Mouse (Mus musculus) heart, embryonic 11.5 days (tissue): ENCODE results near the gene Spc24. TPM values are rescaled to one million over a fixed set of nuclear protein-coding genes. Genes with fewer than 3 reads are reported as not detected.
A peak's percentile ranks its signal among the peaks of the same experiment; 100 is the strongest.
"Not testable (repeated sequence)": the region's sequence is repeated elsewhere in the genome, so short reads cannot be mapped to it uniquely, and the experiment has no call there.

Source experiments
- ATAC-seq: fragments of 200-750 bp; cut with Nextera tagmentation; replicated peaks from 2 replicates; pipeline ENCODE4 v1.8.0; 2017; ENCODE audit warnings: moderate library complexity; ENCODE audit not compliant: insufficient number of reproducible peaks, low FRiP score, low TSS enrichment
- H3K27ac ChIP-seq: fragments of 300-500 bp; sonication (generic); 2 replicates; pipeline ENCODE4 v1.5.1; 2014; ENCODE audit warnings: mild to moderate bottlenecking, low read depth, low read length
- H3K27me3 ChIP-seq: fragments of 300-500 bp; sonication (generic); 2 replicates; pipeline ENCODE4 v1.6.1; 2014; ENCODE audit warnings: mild to moderate bottlenecking, low read length, mixed read lengths; ENCODE audit not compliant: control insufficient read depth, insufficient read depth
- H3K36me3 ChIP-seq: fragments of 300-500 bp; sonication (generic); 2 replicates; pipeline ENCODE4 v1.6.1; 2014; ENCODE audit warnings: mild to moderate bottlenecking, low read length, moderate library complexity, mixed read lengths; ENCODE audit not compliant: control insufficient read depth, insufficient read depth
- H3K4me1 ChIP-seq: fragments of 300-500 bp; sonication (generic); 2 replicates; pipeline ENCODE4 v1.6.1; 2014; ENCODE audit warnings: low read length; ENCODE audit not compliant: control insufficient read depth, insufficient read depth
- H3K4me2 ChIP-seq: fragments of 300-500 bp; sonication (generic); 2 replicates; pipeline ENCODE4 v1.6.1; 2014; ENCODE audit warnings: mild to moderate bottlenecking, moderate library complexity
- H3K4me3 ChIP-seq: fragments of 300-500 bp; sonication (generic); 2 replicates; pipeline ENCODE4 v1.5.1; 2014; ENCODE audit warnings: low read depth, low read length
- H3K9ac ChIP-seq: fragments of 300-500 bp; sonication (generic); 2 replicates; pipeline ENCODE4 v1.6.1; 2014; ENCODE audit warnings: mild to moderate bottlenecking, low read depth, low read length, moderate library complexity
- H3K9me3 ChIP-seq: fragments of 300-500 bp; sonication (generic); replicated peaks from 2 replicates; pipeline ENCODE4 v1.6.1; 2016; ENCODE audit warnings: low read length; ENCODE audit not compliant: control insufficient read depth
- WGBS: fragments of 180-500 bp; shearing (Covaris S2); extraction: QIAGEN DNeasy Blood & Tissue Kit; methylation state at CpG from one replicate; pipeline ENCODE4 v1.1.7; 2014; ENCODE audit not compliant: insufficient replicate concordance; 5-methylcytosine and 5-hydroxymethylcytosine counted together
- polyA plus RNA-seq: library from polyadenylated mRNA; unstranded; fragments of >200 nt; fragmentation: Nextera tagmentation; extraction: Ambion mirVana; gene quantifications from 2 replicates; pipeline ENCODE4 v1.2.1, GENCODE M21; 2014

Gene Spc24
- polyA plus RNA-seq, 1 experiment from 2014 or later, result 103 TPM

DNA sequence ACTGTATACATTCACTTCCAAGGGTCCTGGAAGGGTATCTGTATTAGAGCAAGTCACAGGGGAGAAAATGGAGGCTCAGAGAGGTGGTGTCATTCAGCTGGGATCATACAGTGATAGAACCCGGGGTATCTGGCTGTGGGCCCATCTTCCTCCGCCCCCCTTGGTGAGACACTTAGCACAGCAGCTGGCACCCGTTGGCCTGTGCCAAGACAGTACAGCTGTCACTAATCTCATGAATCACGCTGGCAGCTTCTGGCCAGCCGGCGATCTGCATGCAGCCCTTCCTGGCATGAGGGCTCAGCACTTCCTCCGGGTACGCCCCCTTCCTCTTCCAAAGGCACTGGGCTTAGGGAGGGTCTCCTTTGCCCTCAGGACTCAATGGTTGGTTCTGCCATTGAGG is 32.5 kb upstream of the Spc24 start:
- Histone ChIP-seq H3K9me3 (no peaks in the 10 kb centered on the region), H3K9ac (no peak overlapping the region), H3K36me3 (peaks cover 30% of the 10 kb centered on the region), H3K27me3 (no peaks in the 10 kb centered on the region), H3K27ac (no peak overlapping the region), H3K4me2 (0 out of 2 replicates have a peak overlapping the region, but pooled peaks have one; percentile 4), H3K4me3 (no peak overlapping the region), H3K4me1 (peaks cover 38% of the 10 kb centered on the region)
- WGBS, result 61% methylated on average over 8 of the region's 8 CpGs
- no peak for ATAC-seq

DNA sequence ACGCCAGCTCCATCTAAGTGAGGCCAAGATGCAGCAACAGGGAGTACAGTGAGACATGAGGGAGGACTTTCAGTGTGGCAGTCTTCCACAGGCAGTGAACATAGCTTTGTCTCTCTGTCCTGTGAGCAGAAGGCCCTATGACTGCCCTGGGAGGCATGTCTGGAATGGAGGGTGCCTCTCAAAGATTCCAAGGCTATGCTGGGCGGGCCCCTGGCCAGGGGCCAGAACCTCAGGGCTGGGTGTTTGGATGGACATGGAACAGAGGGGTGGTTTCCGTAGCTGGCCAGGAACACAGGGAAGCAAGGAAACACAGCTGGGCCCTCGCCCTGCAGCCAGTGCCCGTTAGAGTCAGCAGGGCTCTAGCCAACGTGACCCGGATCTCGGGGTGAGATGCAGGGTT is 31.8 kb upstream of the Spc24 start:
- H3K9me3 ChIP-seq, result no peaks in the 10 kb centered on the region
- no peak overlapping the region; the same call in 1 of the 2 replicates for H3K4me3 ChIP-seq
- peaks cover 30% of the 10 kb centered on the region for H3K36me3 ChIP-seq
- peak; percentile 39; the same call in 1 of the 2 replicates for ATAC-seq
- H3K27ac ChIP-seq, result peak overlapping the region; percentile 4
- 58% methylated on average over 8 of the region's 8 CpGs for WGBS
- 0 out of 2 replicates have a peak overlapping the region, but pooled peaks have one; percentile 34 for H3K9ac ChIP-seq
- H3K4me1 ChIP-seq, result peaks cover 31% of the 10 kb centered on the region
- peak overlapping the region; percentile 29 for H3K4me2 ChIP-seq
- no peaks in the 10 kb centered on the region for H3K27me3 ChIP-seq

GRCm38 (mm10) chr9:21788234-21788633 is 28.1 kb upstream of the Spc24 start:
- Histone ChIP-seq H3K36me3 (peaks cover 19% of the 10 kb centered on the region), H3K27ac (no peak overlapping the region), H3K9ac (no peak overlapping the region)

GRCm38 (mm10) chr9:21787654-21788053 is 27.6 kb upstream of the Spc24 start:
- 78% methylated on average over 5 of the region's 5 CpGs for WGBS
- H3K27me3 ChIP-seq, result no peaks in the 10 kb centered on the region
- peaks cover 18% of the 10 kb centered on the region for H3K36me3 ChIP-seq
- peaks cover 15% of the 10 kb centered on the region for H3K4me1 ChIP-seq
- no peak for ATAC-seq
- H3K4me2 ChIP-seq, result no peak overlapping the region
- H3K9ac ChIP-seq, result no peak overlapping the region
- H3K27ac ChIP-seq, result no peak overlapping the region
- H3K4me3 ChIP-seq, result no peak overlapping the region
- no peaks in the 10 kb centered on the region for H3K9me3 ChIP-seq

More at GRCm38 (mm10) chr9:21788234-21788633, 28.1 kb upstream of the Spc24 start:
- ATAC-seq, result no peak
- H3K4me1 ChIP-seq, result peaks cover 19% of the 10 kb centered on the region
- WGBS, result 79% methylated on average over 9 of the region's 9 CpGs
- H3K4me3 ChIP-seq, result no peak overlapping the region
- no peaks in the 10 kb centered on the region for H3K9me3 ChIP-seq
- no peak overlapping the region for H3K4me2 ChIP-seq
- no peaks in the 10 kb centered on the region for H3K27me3 ChIP-seq

DNA sequence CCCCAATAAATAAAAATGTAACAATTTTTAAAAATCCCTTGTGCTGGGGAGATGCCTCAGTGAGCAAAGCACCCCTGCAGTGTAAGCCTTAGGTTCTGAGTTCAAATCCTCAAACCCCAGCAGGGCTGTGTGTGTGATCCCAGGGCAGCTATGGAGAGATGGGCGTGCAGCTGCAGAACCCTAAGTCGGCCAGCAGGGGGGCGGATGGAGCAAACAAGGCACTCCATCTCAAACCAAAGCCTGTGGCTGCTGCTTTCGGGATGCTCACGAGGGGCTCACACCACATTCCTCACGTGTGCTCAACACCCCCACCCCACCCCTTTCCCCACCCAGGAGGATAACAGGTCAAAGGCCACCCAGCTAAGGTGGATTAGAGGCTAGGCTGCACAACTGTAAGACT is 26.8 kb upstream of the Spc24 start:
- H3K9ac ChIP-seq, result no peak overlapping the region
- H3K36me3 ChIP-seq, result peaks cover 19% of the 10 kb centered on the region
- no peak overlapping the region for H3K4me2 ChIP-seq
- H3K27ac ChIP-seq, result no peak overlapping the region
- H3K27me3 ChIP-seq, result no peaks in the 10 kb centered on the region
- no peak overlapping the region for H3K4me3 ChIP-seq
- 11% methylated on average over 6 of the region's 6 CpGs for WGBS
- H3K4me1 ChIP-seq, result peaks cover 8% of the 10 kb centered on the region
- no peak for ATAC-seq
- no peaks in the 10 kb centered on the region for H3K9me3 ChIP-seq

DNA sequence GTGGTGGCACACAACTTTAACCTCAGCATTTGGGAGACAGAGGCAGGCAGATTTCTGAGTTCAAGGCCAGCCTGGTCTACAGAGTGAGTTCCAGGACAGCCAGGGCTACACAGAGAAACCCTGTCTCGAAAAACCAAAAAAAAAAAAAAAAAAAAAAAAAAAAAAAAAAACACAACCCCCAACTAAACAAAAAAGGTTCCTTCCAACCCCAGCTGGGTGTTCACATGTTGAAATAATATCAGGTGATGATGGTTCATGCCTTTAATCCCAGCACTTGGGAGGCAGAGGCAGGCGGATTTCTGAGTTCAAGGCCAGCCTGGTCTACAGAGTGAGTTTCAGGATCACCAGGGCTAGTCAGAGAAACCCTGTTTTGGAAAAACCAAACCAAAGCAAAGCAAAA is 26.2 kb upstream of the Spc24 start:
- H3K9ac ChIP-seq, H3K27ac ChIP-seq, H3K4me3 ChIP-seq, H3K4me2 ChIP-seq, H3K4me1 ChIP-seq, ATAC-seq, H3K27me3 ChIP-seq, H3K9me3 ChIP-seq: not testable (repeated sequence)
- 69% methylated on average over 1 of the region's 2 CpGs for WGBS
- H3K36me3 ChIP-seq, result peaks cover 25% of the 10 kb centered on the region

DNA sequence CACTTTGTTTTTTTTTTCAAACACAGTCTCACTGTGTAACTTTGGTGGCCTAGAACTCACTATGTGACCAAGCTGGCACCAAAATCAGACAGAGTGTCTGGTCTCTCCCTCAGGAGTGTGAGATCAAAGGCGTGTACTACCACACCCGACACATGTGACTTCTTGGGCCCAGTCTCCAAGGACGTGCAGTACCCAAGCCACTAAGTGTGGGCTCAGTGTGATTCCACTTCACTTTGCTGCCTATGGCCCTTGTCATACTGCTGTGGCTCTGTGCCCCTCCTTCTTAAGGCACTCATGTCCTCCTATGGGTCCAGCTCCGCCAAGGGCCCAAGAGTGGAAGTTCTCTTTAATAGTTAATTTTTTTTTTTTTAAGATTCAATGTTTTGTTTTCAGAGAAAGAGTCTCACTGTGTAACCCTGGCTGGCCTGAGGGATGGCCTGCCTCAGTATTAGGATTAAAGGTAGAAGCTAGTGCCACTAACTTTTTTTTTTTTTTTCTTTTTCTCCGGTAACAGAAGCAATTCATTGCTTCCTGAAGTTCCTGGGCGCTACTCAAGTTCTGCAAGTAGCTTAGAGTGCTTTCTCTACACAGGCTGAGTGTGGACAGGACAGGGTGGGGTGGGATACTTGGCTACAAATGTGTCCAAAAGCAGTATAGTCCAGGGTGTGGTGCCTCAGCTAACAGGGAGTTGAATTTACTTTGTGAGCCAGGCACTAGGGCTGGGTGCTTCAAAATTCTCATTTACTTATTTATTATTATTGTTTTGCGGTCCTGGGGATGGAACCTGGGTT is 24.6 kb upstream of the Spc24 start:
- Histone ChIP-seq H3K4me2 (no peak overlapping the region), H3K36me3 (peaks cover 35% of the 10 kb centered on the region), H3K4me1 (peaks cover 5% of the 10 kb centered on the region; the same call in 1 of the 2 replicates), H3K9ac (no peak overlapping the region), H3K4me3 (no peak overlapping the region), H3K9me3 (no peaks in the 10 kb centered on the region), H3K27me3 (no peaks in the 10 kb centered on the region), H3K27ac (no peak overlapping the region)
- whole genome bisulfite sequencing, result 88% methylated on average over 7 of the region's 7 CpGs
- ATAC-seq, result no peak

GRCm38 (mm10) chr9:21781657-21782468 is 21.8 kb upstream of the Spc24 start:
- no peak overlapping the region for H3K9ac ChIP-seq
- H3K27ac ChIP-seq, result peak overlapping the region; percentile 54; the same call in 1 of the 2 replicates
- H3K4me3 ChIP-seq, result no peak overlapping the region
- peaks cover 5% of the 10 kb centered on the region; the same call in 1 of the 2 replicates for H3K4me1 ChIP-seq
- H3K27me3 ChIP-seq, result no peaks in the 10 kb centered on the region
- peaks cover 53% of the 10 kb centered on the region for H3K36me3 ChIP-seq
- 0 out of 2 replicates have a peak, but pooled peaks have one; percentile 46 for ATAC-seq
- no peak overlapping the region for H3K4me2 ChIP-seq
- WGBS, result 59% methylated on average over 15 of the region's 15 CpGs
- H3K9me3 ChIP-seq, result no peaks in the 10 kb centered on the region
